Mouse (Mus musculus): ENCODE data around the gene Ywhaq. TPM values are rescaled to one million over a fixed set of nuclear protein-coding genes. Genes with fewer than 3 reads are reported as not detected.

The Ywhaq gene
- polyA plus RNA-seq, 1 experiment from 2014 or later = 1,248 TPM

- 94% methylated on average over 5 of the region's 5 CpGs for WGBS
- Histone ChIP-seq H3K4me1 (ENCODE audit: control insufficient read depth, insufficient read depth, low read length) (no peaks in the 10 kb centered on the region), H3K9ac (replicated peaks; ENCODE audit: low read length) (no peak overlapping the region), H3K27me3 (ENCODE audit: control insufficient read depth, insufficient read depth, low read length) (no peaks in the 10 kb centered on the region), H3K4me2 (ENCODE audit: low read depth, low read length) (no peak overlapping the region), H3K27ac (replicated peaks; ENCODE audit: low read depth, low read length) (no peak overlapping the region), H3K9me3 (replicated peaks; ENCODE audit: control insufficient read depth, low read length) (no peaks in the 10 kb centered on the region), H3K4me3 (ENCODE audit: low read depth, low read length) (no peak overlapping the region), H3K36me3 (replicated peaks; ENCODE audit: control insufficient read depth, insufficient read depth, low read depth, low read length) (0 out of 2 replicates have a peak, but pooled peaks cover 2% of the 10 kb centered on the region)
- DNase-seq (ENCODE audit: low spot score) (no peak), ATAC-seq (replicated peaks; ENCODE audit: insufficient number of reproducible peaks, low FRiP score, low TSS enrichment, low read depth) (no peak)
These were observed 76.8 kb downstream of the Ywhaq start for GRCm38 (mm10) chr12:21340674-21341073.

Other genes with a start within 250 kb of the Ywhaq start
- gene Cpsf3, start 132.2 kb downstream of the Ywhaq start, polyA plus RNA-seq (2014; fragmentation: Nextera tagmentation; extraction: Ambion mirVana) = 145 and 148 TPM in 2 replicates
- gene Itgb1bp1, start 131.4 kb downstream of the Ywhaq start, polyA plus RNA-seq (2014; fragmentation: Nextera tagmentation; extraction: Ambion mirVana) = 49.5 and 50.5 TPM in 2 replicates
- 54.3 and 60.8 TPM in 2 replicates for gene Iah1, start 101.2 kb downstream of the Ywhaq start, polyA plus RNA-seq (2014; fragmentation: Nextera tagmentation; extraction: Ambion mirVana)
- 43.6 and 46.1 TPM in 2 replicates for gene Adam17, start 44.0 kb downstream of the Ywhaq start, polyA plus RNA-seq (2014; fragmentation: Nextera tagmentation; extraction: Ambion mirVana)

Data from embryonic facial prominence, embryonic 11.5 days (tissue).